Mouse (Mus musculus): ENCODE measurements around the gene Lpin2.

The Lpin2 gene

GRCm38 (mm10) chr17:71264739-71265138 lies 82.4 kb downstream of the Lpin2 start:
- WGBS, result 87% methylated on average over 4 of the region's 4 CpGs

DNA sequence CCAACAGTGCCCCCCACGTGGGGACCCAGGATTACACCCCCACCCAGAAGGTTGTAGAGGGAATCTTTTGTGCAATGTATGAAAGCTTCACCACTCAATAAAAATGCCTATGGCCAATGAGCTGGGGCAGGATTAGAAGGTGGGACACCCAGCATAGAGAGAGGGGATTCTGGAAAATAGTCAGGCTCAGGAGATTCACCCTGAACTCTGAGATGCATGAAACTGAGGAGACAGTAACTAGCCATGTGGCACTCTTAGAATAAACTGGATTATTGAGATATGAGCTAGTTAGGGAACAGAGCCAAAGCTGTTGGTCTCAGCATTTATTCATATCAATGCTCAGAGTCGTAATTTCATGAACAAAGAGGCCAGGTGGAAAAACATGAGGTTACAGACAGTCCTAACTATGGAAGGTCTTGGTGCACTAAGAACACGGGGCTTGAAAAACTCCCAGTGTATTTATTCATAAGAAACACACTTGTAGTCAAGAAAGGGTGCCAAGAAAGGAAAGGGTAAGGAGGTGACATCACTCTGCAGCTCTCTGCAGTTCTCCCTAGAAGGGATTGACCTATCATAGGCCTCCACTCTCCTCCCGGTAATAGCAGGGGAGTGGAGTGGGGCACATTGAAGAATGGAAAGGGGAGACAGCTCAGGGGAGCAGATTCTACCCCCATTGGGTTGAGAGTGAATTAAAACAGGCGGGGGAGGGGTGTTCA lies 83.1 kb downstream of the Lpin2 start:
- 64% methylated on average over 5 of the region's 5 CpGs for WGBS

- 90% methylated on average over 8 of the region's 8 CpGs for WGBS
These were observed 85.0 kb downstream of the Lpin2 start for GRCm38 (mm10) chr17:71267374-71267773.

- 90% methylated on average over 10 of the region's 10 CpGs for WGBS
These were observed 85.8 kb downstream of the Lpin2 start for GRCm38 (mm10) chr17:71268152-71268551.

- 91% methylated on average over 3 of the region's 3 CpGs for WGBS
These were observed 86.2 kb downstream of the Lpin2 start for GRCm38 (mm10) chr17:71268599-71268998.

DNA sequence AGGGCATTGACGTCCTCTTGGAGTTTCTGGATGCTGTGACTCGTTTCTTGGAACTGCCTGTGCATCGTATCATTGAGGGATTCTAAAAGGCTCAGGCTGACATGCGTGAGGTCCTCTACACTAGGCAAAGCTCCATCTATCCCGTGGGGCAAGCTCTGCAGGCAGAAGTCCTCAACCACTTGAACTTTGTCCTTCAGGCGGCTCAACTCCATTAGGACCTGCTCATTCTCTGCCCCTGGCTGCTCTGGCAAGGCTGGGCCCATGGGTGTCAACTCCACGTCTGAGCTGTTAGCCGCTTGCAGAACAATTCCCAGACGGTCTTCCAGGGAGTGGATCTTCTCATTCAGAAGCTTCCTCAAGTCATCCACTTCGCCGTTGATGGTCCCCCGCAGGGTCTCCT lies 91.5 kb downstream of the Lpin2 start:
- 94% methylated on average over 12 of the region's 12 CpGs for WGBS

DNA sequence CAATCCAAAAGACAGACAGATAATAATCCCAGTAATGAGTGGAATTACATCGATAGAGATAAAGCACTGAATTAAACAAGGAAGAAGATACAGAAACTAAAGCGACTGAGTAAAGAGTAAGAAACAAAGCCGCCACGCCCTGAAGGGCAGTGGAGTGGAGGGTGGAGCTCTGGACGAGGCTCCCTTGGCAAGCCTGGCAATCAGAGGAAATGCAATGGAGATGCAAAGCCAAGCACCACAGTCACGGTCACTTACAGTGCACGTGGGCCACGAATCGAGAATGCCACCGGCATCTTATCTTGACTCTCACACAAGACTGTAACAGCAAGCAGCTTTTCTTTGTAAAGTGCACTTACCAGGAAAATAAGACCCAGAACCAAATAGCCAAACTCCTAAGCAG lies 94.4 kb downstream of the Lpin2 start:
- whole genome bisulfite sequencing, result 85% methylated on average over 10 of the region's 10 CpGs

DNA sequence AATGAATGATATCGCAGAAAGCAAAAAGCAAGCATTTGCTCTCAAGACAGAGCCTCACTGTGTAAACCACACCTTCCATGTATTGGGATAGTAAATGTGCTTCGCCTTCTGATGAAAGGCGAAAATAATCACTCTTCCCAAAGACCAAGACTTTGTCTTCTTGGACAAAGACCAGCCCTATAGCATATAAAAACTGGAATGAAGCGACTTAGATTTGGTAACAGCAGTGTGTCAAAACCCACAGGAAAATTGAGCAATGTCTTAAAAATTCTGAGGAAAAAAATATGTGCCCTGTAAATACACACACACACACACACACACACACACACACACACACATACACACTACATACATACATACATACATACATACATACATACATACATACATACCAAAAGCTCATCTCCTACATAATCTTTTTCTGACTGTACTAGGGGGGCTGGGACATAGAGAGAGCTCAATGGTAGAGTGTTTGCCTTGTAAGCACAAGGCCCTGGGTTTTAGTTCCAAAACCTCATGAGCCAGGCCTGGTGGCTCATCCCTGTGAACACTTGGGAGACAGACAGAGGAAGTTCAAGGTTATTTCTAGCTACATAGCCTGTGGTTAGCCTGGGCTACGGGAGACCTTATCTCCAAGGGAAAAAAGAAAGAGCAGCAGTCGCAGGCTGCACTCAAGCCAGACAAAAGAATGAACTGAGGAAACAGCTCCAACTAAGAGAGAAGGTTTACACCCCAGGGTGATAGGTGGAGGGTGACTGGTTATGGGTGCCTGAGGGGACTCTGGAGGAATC lies 95.5 kb downstream of the Lpin2 start:
- 94% methylated on average over 6 of the region's 6 CpGs for WGBS

GRCm38 (mm10) chr17:71282716-71283115 lies 100.4 kb downstream of the Lpin2 start:
- WGBS, result 85% methylated on average over 9 of the region's 9 CpGs

DNA sequence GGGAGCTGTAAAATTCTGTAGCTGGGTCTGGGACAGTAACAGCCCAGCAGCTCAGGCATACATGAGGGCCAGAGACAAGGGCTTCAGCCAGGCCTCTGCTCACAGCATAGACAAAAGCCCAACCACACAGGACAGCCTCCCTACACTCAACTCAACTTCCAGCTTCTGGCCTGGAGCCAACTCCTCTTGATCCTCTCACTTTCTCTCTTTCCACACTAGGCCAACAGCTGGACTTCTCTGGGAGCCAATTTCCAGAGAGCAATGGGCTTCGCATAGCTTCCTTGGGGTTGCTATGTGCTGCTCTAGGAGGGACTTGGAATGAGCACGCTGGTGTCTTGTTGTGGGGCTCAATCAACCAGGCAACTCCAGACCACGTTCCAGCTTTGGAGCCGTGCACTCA lies 100.9 kb downstream of the Lpin2 start:
- 79% methylated on average over 4 of the region's 4 CpGs for WGBS

DNA sequence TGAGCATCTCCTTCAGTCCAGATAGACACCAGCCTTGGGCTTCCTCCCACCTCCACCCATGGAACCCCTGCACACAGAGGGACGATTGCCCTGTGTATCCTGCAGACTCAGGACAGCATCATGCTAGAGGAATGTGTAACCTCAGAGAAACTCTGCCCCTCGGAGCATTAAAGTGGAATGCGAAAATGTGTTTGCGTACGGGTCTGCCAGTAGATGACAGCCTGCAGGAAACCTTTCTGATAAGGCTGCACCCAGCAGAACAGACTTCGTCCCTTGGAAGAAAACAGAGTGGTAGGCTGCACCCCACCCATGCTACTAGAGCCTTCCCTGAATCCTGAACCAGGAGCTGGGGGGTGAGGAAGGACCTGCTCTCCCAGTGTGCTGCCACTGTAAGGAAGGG lies 102.5 kb downstream of the Lpin2 start:
- WGBS, result 88% methylated on average over 6 of the region's 6 CpGs

DNA sequence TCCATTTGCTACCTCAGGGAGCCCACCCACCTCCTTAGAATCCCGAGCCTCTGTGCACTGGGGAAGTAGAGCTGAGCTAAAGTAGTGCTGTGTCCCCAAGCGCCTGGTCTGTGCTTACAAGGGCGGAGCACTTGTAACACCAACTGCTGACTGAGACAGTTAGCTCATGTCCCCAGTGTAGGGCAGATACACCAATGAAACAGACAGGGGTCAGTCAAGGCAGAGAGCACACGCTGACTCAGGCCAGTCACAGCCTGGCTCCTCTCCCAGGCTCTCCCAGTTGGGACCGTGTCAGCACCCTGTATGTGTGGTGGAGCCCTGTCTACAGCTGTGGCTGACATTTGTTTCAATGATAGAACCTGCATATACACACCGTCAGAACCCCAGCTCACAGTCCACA lies 103.6 kb downstream of the Lpin2 start:
- WGBS, result 73% methylated on average over 6 of the region's 6 CpGs

GRCm38 (mm10) chr17:71287586-71287985 lies 105.2 kb downstream of the Lpin2 start:
- WGBS, result 91% methylated on average over 7 of the region's 7 CpGs

GRCm38 (mm10) chr17:71288145-71288758 lies 105.9 kb downstream of the Lpin2 start:
- WGBS, result 78% methylated on average over 11 of the region's 11 CpGs

DNA sequence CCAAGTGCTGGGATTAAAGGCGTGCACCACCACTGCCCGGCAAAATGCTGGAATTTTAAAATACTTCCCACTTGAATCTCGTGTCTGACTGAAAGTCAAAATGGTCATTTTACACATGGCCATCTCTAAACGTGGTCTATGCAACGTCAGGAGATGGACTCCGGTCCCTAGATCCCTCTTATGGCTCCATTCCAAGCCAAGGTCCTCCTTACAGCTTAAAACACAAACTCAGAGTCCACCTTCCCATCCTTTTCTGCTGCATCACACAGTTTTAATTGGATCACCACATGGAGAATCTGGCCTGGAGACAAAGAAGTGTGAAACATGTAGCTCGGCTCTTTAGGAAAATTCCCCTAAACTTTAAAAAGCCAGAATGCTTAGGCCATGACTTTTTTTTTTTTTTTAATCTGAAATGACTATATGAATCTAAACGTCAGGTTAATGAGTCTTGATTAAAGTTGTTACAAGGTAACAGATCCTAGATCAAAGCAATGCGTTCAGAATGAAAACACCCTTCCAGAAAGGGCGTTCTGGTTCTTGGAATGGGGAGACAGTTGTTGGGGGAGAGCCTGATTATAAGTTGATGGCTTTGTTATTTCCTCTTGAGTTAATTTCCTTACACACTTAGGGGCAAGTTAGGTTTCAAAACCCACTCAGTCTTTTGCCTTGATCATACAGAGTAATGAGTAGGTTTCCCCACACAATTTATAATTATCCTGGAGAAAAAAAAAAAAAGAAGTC lies 106.6 kb downstream of the Lpin2 start:
- WGBS, result 73% methylated on average over 10 of the region's 10 CpGs

DNA sequence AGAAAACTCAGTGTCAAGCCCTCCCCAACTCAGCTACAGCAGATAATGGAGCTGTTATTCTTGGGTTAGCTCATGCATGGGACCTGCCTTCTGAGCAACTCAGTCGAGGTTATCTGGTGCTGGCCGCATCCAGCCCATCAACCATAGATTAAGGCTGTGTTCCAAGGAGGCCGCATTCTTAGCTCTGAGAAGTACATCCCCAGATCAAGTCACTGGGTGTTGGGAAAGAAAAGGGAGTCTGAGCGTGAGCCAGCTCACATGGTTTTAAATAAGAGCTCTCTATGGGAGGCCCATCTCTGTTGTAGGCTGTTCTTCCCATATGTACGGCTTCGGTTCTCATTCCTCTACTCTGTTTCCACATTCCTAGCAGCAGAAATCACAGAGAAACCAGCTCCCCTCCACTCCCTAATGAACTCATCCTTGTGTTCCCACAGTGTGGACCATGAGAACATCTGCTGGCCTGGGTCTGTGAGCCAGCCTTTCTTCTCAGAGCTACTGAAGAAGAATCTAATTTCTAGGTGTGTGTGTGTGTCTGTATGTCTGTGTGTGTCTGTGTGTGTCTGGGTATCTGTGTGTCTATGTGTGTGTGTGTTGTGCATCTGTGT lies 107.3 kb downstream of the Lpin2 start:
- WGBS, result 66% methylated on average over 6 of the region's 6 CpGs

DNA sequence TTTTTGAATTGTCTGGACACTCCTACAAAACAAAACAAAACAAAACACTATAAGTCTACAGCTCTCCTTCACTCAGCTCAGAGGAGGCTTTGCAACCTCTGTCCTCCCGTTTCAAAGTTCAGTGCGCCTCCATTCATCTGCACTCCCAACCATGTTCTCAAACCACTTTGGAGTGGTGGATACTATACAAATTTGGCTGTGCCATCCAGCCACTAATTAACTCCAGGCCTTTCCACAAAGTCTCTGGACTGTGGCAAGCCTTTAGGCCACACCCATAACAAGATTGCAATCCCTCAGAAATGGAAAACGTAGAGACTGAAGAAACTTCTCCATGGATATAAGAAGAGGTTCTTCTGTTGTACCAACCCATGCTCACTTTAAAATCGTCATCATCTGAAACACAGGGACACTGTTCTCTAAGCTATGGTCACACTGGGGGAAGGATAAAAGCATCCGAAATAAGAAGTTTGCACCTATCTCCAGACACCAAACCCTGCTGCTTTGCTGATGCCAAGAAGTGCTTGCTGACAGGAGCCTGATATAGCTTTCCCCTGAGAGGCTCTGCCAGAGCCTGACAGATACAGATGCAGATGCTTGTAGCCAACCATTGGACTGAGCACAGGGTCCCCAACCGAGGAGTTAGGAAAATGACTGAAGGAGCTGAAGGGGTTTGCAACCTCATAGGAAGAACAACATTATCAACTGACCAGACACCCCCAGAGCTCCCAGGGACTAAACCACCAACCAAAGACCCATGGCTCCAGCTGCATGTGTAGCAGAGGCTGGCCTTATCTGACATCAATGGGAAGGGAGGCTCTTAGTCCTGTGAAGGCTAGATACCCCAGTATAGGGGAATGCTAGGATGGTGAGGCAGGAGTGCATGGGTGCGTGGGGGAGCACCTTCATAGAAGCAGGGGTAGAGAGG lies 108.4 kb downstream of the Lpin2 start:
- WGBS, result 77% methylated on average over 7 of the region's 7 CpGs

GRCm38 (mm10) chr17:71291897-71292420 lies 109.6 kb downstream of the Lpin2 start:
- 95% methylated on average over 6 of the region's 6 CpGs for WGBS

- WGBS, result 76% methylated on average over 4 of the region's 4 CpGs
These were observed 110.5 kb downstream of the Lpin2 start for GRCm38 (mm10) chr17:71292897-71293296.

- 79% methylated on average over 3 of the region's 3 CpGs for WGBS
These were observed 112.2 kb downstream of the Lpin2 start for GRCm38 (mm10) chr17:71294570-71294969.

Data from cerebral cortex, adult 2 months (tissue).